In the genomic region with DNA sequence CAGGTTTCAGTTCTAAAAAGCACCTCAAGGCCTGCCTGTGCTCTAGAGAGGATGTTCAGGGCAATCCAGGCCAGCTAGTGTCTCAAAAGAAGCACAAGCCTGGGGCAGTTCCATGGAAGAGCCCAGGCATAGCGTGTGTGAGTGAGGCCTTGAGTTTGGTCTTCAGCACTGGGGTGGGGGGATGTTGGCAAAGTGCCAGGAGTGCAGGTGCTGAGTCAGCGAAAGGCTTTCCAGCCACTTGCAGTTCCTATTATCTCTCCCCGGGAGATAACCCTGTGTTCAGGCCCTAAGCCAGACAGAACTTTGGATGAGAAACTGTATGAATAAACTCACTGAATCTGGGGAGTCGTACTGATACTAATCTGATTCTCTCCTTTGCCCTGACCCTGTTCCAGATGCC, we compare ENCODE assay signal across 10 mouse cellular contexts. TPM values are rescaled to one million over a fixed set of nuclear protein-coding genes. Genes with fewer than 3 reads are reported as not detected.
DNase-seq lines count a peak whose midpoint lies in the region; ATAC-seq and TF ChIP-seq lines count a peak whose summit lies in the region.
"Had no signal": no experiment of that assay in that cellular context is flagged by ENCODE, and none has a peak within 500 bp of the region (broad histone marks: within the 10 kb centered on the region; RNA-seq: fewer than 3 reads in every experiment).

No protein-coding gene starts in this region.

- peak overlapping the region; percentile 12; the same call in 1 of the 2 replicates for H3K27ac ChIP-seq in left cerebral cortex, adult 2 months
- H3K27ac ChIP-seq: liver, embryonic 14.5 days; midbrain, embryonic 10.5 days had no signal

- H3K4me3 ChIP-seq in left cerebral cortex, adult 2 months = no peak overlapping the region
- H3K4me3 ChIP-seq: midbrain, embryonic 10.5 days had no signal

- TF ChIP-seq CTCF in left cerebral cortex, adult 2 months (IDR thresholded peaks at IDR 0.05) = no peak

- intact Hi-C loops in left cerebral cortex, adult 2 months (cut with DNase I) = loop anchor here (5.0 kb wide), 1 partner anchor 45 kb away; no protein-coding TSS in a partner anchor
- intact Hi-C loops in left cerebral cortex, postnatal 36 days (cut with DNase I) = no loop called here

- peak; percentile 29 for ATAC-seq in megakaryocyte progenitor cell, adult 5-6 weeks (replicated peaks; ENCODE audit: poor library complexity)

- DNase-seq in left cerebral cortex, adult 2 months (ENCODE audit: extremely low spot score in 1 of 2, low spot score in 2 of 2) = no peak
- no peak for DNase-seq in left cerebral cortex, adult 8-10 months (ENCODE audit: low spot score in 2 of 2)
- peak; percentile 20 for DNase-seq in NIH3T3 (ENCODE audit: low read depth)
- peak; percentile 35 for DNase-seq in adrenal gland, postnatal 25 days
- no peak for DNase-seq in thymus, adult 18-20 months
- DNase-seq in left cerebral cortex, postnatal 36 days (ENCODE audit: low spot score in 2 of 2) = no peak
- DNase-seq: kidney, postnatal 25 days had no signal

RNA-seq across cellular contexts. Expression of a gene that starts 27.0 kb away (rescaled TPM):
- 10 to 100 TPM; 40.0 to 40.3 TPM for total RNA-seq in left cerebral cortex, adult 2 months (2021)
- total RNA-seq in left cerebral cortex, adult 8-10 months (2022) = 10 to 100 TPM; 42.5 to 45.2 (median 42.9) TPM
- 54.7 and 64.6 TPM in 2 replicates for total RNA-seq in adrenal gland, postnatal 25 days (2021)
- total RNA-seq in megakaryocyte progenitor cell, adult 5-6 weeks (2015) = 90.1 and 113 TPM in 2 replicates
- total RNA-seq in megakaryocyte progenitor cell, adult 5-6 weeks (2017) = 137 and 191 TPM in 2 replicates
- 10 to 100 TPM; 35.0 to 36.9 TPM for total RNA-seq in left cerebral cortex, postnatal 36 days (2021)

RNA-seq across cellular contexts. Expression of a gene that starts 35.6 kb away (rescaled TPM):
- not detected for total RNA-seq in left cerebral cortex, adult 2 months (2021)
- not detected for total RNA-seq in left cerebral cortex, adult 8-10 months (2022)
- not detected in 2 replicates for total RNA-seq in adrenal gland, postnatal 25 days (2021)
- not detected in 2 replicates for total RNA-seq in megakaryocyte progenitor cell, adult 5-6 weeks (2015)
- total RNA-seq in megakaryocyte progenitor cell, adult 5-6 weeks (2017) = 0.14 TPM in 1 of 2 replicates, not detected in the other
- not detected for total RNA-seq in left cerebral cortex, postnatal 36 days (2021)

RNA-seq across cellular contexts. Expression of a gene that starts 42.6 kb away (rescaled TPM):
- 10 to 100 TPM; 85.4 to 93.5 TPM for total RNA-seq in left cerebral cortex, adult 2 months (2021)
- total RNA-seq in left cerebral cortex, adult 8-10 months (2022) = 10 to 100 TPM; 87.0 to 91.3 (median 88.8) TPM
- total RNA-seq in adrenal gland, postnatal 25 days (2021) = 0.81 and 1.1 TPM in 2 replicates
- total RNA-seq in megakaryocyte progenitor cell, adult 5-6 weeks (2015) = 0.24 and 0.35 TPM in 2 replicates
- 0.25 and 0.74 TPM in 2 replicates for total RNA-seq in megakaryocyte progenitor cell, adult 5-6 weeks (2017)
- total RNA-seq in left cerebral cortex, postnatal 36 days (2021) = 10 to 100 TPM; 81.3 to 94.9 TPM

Comparison
In these comparisons a context has a peak if more than half of its experiments do, and no peak if none do; other contexts are left out.
1. DNase-seq: peak in NIH3T3 (single experiment) and adrenal gland, postnatal 25 days (single experiment); none in left cerebral cortex, adult 2 months (0 of 2), left cerebral cortex, adult 8-10 months (0 of 2), thymus, adult 18-20 months (0 of 2) and left cerebral cortex, postnatal 36 days (0 of 2).
2. RNA of a gene that starts 42.6 kb away (total RNA-seq): 81.3 to 94.9 TPM in left cerebral cortex, postnatal 36 days, 85.4 to 93.5 TPM in left cerebral cortex, adult 2 months and 87.0 to 91.3 TPM in left cerebral cortex, adult 8-10 months; 0.81 to 1.1 TPM in adrenal gland, postnatal 25 days and 0.24 to 0.74 TPM in megakaryocyte progenitor cell, adult 5-6 weeks; every median in the first group is over 10 times any median in the second.